Mouse (Mus musculus) liver, adult 2 months (tissue): ENCODE measurements at regions not wholly inside any gene's neighbourhood (a gene's known extent, or its start where the extent isn't known, plus 50 kb on each side); places are given as distances from the start of the nearest gene placed in this dataset.

Experiments used
- DNase-seq: peaks from one replicate; pipeline ENCODE4 v3.0.0-alpha.2; 2011; ENCODE audit warnings: low read depth, low spot score; ENCODE audit errors: extremely low read depth
- H3K27ac ChIP-seq: fragments of 200-500 bp; replicated peaks from 2 replicates; pipeline ENCODE4 v1.5.1; 2012; ENCODE audit warnings: low read depth, mild to moderate bottlenecking, control low read depth, inconsistent platforms, low read length; ENCODE audit not compliant: insufficient read depth
- H3K27me3 ChIP-seq: fragments of 200-500 bp; 2 replicates; pipeline ENCODE4 v1.6.1; 2012; ENCODE audit warnings: mild to moderate bottlenecking, moderate library complexity, low read length, inconsistent platforms; ENCODE audit not compliant: control insufficient read depth, insufficient read depth
- H3K36me3 ChIP-seq: fragments of 200-500 bp; 2 replicates; pipeline ENCODE4 v1.6.1; 2012; ENCODE audit warnings: low read length, inconsistent platforms; ENCODE audit not compliant: control insufficient read depth, insufficient read depth
- H3K4me1 ChIP-seq: fragments of 200-500 bp; 2 replicates; pipeline ENCODE4 v1.6.1; 2011; ENCODE audit warnings: low read length; ENCODE audit not compliant: control insufficient read depth, insufficient read depth
- H3K4me3 ChIP-seq: fragments of 200-500 bp; 2 replicates; pipeline ENCODE4 v1.5.1; 2011; ENCODE audit warnings: low read depth, mild to moderate bottlenecking, control low read depth, low read length, moderate library complexity; ENCODE audit not compliant: insufficient read depth
- H3K79me2 ChIP-seq: fragments of 200-500 bp; 2 replicates; pipeline ENCODE4 v1.6.1; 2012; ENCODE audit warnings: inconsistent platforms, mild to moderate bottlenecking, low read length, moderate library complexity; ENCODE audit not compliant: control insufficient read depth, insufficient read depth
- H3K9ac ChIP-seq: fragments of 200-500 bp; 2 replicates; pipeline ENCODE4 v1.6.1; 2012; ENCODE audit warnings: low read depth, mild to moderate bottlenecking, control low read depth, inconsistent platforms, low read length
- CTCF ChIP-seq: fragments of 200-500 bp; IDR thresholded peaks from 2 replicates; pipeline ENCODE4 v1.5.1; 2011; ENCODE audit warnings: low read depth, low read length, control low read depth
- POLR2A ChIP-seq: fragments of 200-500 bp; IDR thresholded peaks from 2 replicates; pipeline ENCODE4 v1.6.1; 2011; ENCODE audit warnings: low read length, control low read depth; ENCODE audit not compliant: insufficient read depth; ENCODE audit errors: extremely low read depth
- WGBS: fragments of 180-500 bp; shearing (Covaris S2); methylation state at CpG from one replicate; pipeline ENCODE4 v1.1.7; 2018; 5-methylcytosine and 5-hydroxymethylcytosine counted together

DNA sequence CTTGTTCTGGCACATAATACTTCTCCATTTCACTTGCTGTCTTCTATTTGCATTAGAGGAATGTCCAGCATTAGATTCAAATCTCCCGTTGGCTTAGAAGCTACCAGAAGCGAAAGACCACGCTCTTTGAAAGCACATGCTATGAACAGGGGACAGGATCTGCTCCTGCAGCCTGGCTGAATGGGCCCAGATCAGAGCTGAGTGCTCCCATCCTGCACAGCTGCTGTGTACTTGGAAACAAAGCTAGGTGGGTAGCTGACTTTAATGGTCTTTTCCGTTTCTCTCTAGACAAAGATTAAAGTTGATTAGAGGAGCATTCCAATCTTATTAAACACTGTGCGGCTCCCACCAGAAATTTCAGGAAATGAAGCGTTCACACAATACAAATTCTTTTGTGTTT is 468.6 kb downstream of the Mctp2 start:
- no peak overlapping the region for H3K27ac ChIP-seq
- 86% methylated on average over 6 of the region's 6 CpGs for WGBS
- TF ChIP-seq CTCF (no peak), POLR2A (no peak)

GRCm38 (mm10) chr7:71831790-71832525 is 474.4 kb downstream of the Mctp2 start:
- H3K4me1 ChIP-seq: no peaks in the 10 kb centered on the region
- 78% methylated on average over 3 of the region's 3 CpGs for WGBS
- no peak overlapping the region for H3K9ac ChIP-seq
- no peaks in the 10 kb centered on the region for H3K79me2 ChIP-seq
- no peaks in the 10 kb centered on the region for H3K27me3 ChIP-seq
- no peak overlapping the region for H3K27ac ChIP-seq
- TF ChIP-seq POLR2A (no peak), CTCF (no peak)
- DNase-seq: peak; percentile 7
- no peaks in the 10 kb centered on the region for H3K36me3 ChIP-seq
- no peak overlapping the region for H3K4me3 ChIP-seq

More for the DNA sequence above, 468.6 kb downstream of the Mctp2 start:
- DNase-seq: no peak
- H3K9ac ChIP-seq: no peak overlapping the region
- no peaks in the 10 kb centered on the region for H3K79me2 ChIP-seq
- H3K27me3 ChIP-seq: no peaks in the 10 kb centered on the region
- H3K4me1 ChIP-seq: no peaks in the 10 kb centered on the region
- no peak overlapping the region for H3K4me3 ChIP-seq
- no peaks in the 10 kb centered on the region for H3K36me3 ChIP-seq

DNA sequence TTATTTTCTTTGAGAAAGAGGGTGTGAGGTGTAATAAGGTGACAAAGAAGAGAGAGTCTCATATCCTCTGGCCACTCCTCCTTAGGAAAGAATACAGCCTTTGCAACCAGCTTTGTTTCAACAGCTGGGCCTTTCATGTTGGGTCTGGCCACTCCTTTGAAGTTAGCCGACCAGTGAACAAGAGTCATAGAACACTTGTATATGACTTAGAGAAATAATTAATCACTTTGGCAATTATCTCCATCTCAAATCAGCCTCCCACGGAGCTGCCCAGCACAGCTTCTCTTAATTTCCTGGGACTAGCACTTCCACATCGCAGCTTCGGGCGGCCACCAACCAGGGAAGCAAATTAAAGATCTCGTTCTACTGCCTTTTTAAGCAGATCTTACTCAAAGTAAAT is 476.8 kb downstream of the Mctp2 start:
- Histone ChIP-seq H3K4me3 (no peak overlapping the region), H3K9ac (no peak overlapping the region), H3K36me3 (no peaks in the 10 kb centered on the region), H3K4me1 (no peaks in the 10 kb centered on the region), H3K27ac (no peak overlapping the region), H3K79me2 (no peaks in the 10 kb centered on the region), H3K27me3 (no peaks in the 10 kb centered on the region)
- TF ChIP-seq POLR2A (no peak), CTCF (no peak)
- 87% methylated on average over 6 of the region's 6 CpGs for WGBS
- DNase-seq: no peak

GRCm38 (mm10) chr7:71816138-71816537 is 464.9 kb upstream of the Gm10295 start:
- TF ChIP-seq CTCF (no peak), POLR2A (no peak)

DNA sequence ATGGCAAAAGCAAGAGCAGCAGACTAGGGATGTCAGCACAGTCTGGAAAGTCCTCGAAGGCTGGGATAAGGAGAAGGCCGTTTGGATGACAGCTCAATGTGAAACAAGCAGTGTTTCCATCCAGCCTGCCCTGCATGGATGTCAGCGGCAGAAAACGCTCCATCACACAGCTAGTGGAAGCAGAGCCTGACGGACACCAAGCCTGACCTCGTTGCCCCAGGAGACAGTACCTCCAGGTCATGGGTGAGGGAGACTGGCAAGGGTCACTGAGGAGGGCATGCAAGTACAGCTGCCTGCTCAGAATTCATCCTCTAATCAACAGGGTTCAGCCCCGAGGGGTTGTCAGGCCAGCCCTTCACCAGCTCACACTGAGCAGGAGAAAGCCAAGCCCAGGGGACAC is 442.9 kb upstream of the Gm10295 start:
- TF ChIP-seq CTCF (no peak), POLR2A (no peak)
- no peak for DNase-seq
- no peaks in the 10 kb centered on the region for H3K27me3 ChIP-seq

More at GRCm38 (mm10) chr7:71816138-71816537, 464.9 kb upstream of the Gm10295 start:
- Histone ChIP-seq H3K27me3 (no peaks in the 10 kb centered on the region), H3K36me3 (no peaks in the 10 kb centered on the region), H3K4me1 (no peaks in the 10 kb centered on the region), H3K27ac (no peak overlapping the region), H3K9ac (no peak overlapping the region), H3K4me3 (no peak overlapping the region), H3K79me2 (no peaks in the 10 kb centered on the region)
- no peak for DNase-seq
- 88% methylated on average over 11 of the region's 11 CpGs for WGBS

DNA sequence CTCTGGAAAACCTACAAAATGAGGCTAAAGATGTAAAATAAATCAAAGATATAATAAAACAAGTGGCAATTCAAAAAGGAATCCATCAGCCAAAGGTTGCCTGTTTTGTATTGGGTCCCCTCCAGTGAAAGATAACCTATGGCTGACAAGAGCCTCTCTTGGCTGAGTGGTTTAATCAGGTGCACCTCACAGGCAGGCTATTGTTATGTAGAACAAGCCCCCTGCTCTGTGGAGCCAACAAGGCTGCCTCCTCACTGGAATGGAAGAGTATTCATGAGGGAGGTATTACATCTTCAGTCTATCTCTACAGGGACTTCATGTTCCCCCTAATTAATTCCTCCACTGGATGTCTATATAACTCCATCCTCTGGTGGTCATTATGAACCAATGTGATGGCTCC is 437.1 kb upstream of the Gm10295 start:
- no peaks in the 10 kb centered on the region for H3K36me3 ChIP-seq
- no peak for DNase-seq
- no peak overlapping the region for H3K27ac ChIP-seq
- H3K9ac ChIP-seq: no peak overlapping the region
- H3K4me1 ChIP-seq: no peaks in the 10 kb centered on the region
- H3K4me3 ChIP-seq: no peak overlapping the region
- no peak for TF ChIP-seq CTCF
- no peak for TF ChIP-seq POLR2A
- H3K79me2 ChIP-seq: no peaks in the 10 kb centered on the region
- no peaks in the 10 kb centered on the region for H3K27me3 ChIP-seq

More for the DNA sequence above, 442.9 kb upstream of the Gm10295 start:
- Histone ChIP-seq H3K27ac (no peak overlapping the region), H3K79me2 (no peaks in the 10 kb centered on the region), H3K9ac (no peak overlapping the region), H3K4me1 (no peaks in the 10 kb centered on the region), H3K4me3 (no peak overlapping the region), H3K36me3 (no peaks in the 10 kb centered on the region)
- 57% methylated on average over 7 of the region's 7 CpGs for WGBS
